Mouse (Mus musculus) cerebellum, adult 18-20 months (tissue): Measurements from ENCODE around the gene Tead1.
A peak's percentile ranks its signal among the peaks of the same experiment; 100 is the strongest.

Experiments used
- DNase-seq, 2 experiments: peaks; one replicate each; pipeline ENCODE4 v3.0.0; 2021

Gene Tead1

GRCm38 (mm10) chr7:112823621-112824020, 144.5 kb downstream of the Tead1 start:
- DNase-seq, result peak in 1 of 2 experiments; percentile 16

GRCm38 (mm10) chr7:112825339-112825781, 146.2 kb downstream of the Tead1 start:
- no peak for DNase-seq

GRCm38 (mm10) chr7:112826114-112826911, 147.2 kb downstream of the Tead1 start:
- DNase-seq, result peak in 1 of 2 experiments; percentile 24

GRCm38 (mm10) chr7:112828016-112828695, 149.0 kb downstream of the Tead1 start:
- DNase-seq, result no peak

- no peak for DNase-seq
Measured at GRCm38 (mm10) chr7:112828696-112829022, 149.5 kb downstream of the Tead1 start.

GRCm38 (mm10) chr7:112830946-112831345, 151.8 kb downstream of the Tead1 start:
- DNase-seq, result no peak

- no peak for DNase-seq
Measured at GRCm38 (mm10) chr7:112831446-112831845, 152.3 kb downstream of the Tead1 start.

- no peak for DNase-seq
Measured at GRCm38 (mm10) chr7:112833132-112833531, 154.0 kb downstream of the Tead1 start.

- no peak for DNase-seq
Measured at GRCm38 (mm10) chr7:112836076-112836475, 157.0 kb downstream of the Tead1 start.

GRCm38 (mm10) chr7:112838131-112838530, 159.0 kb downstream of the Tead1 start:
- DNase-seq, result no peak

GRCm38 (mm10) chr7:112840351-112840750, 161.2 kb downstream of the Tead1 start:
- DNase-seq, result no peak

- DNase-seq, result no peak
Measured at GRCm38 (mm10) chr7:112840890-112841289, 161.8 kb downstream of the Tead1 start.

GRCm38 (mm10) chr7:112841484-112841883, 162.4 kb downstream of the Tead1 start:
- no peak for DNase-seq

GRCm38 (mm10) chr7:112841886-112842285, 162.8 kb downstream of the Tead1 start:
- no peak for DNase-seq

- DNase-seq, result no peak
Measured at GRCm38 (mm10) chr7:112851281-112851744, 172.2 kb downstream of the Tead1 start.

GRCm38 (mm10) chr7:112852149-112852839, 173.2 kb downstream of the Tead1 start:
- DNase-seq, result no peak

GRCm38 (mm10) chr7:112853857-112854256, 174.7 kb downstream of the Tead1 start:
- no peak for DNase-seq

- DNase-seq, result no peak
Measured at GRCm38 (mm10) chr7:112854516-112854915, 175.4 kb downstream of the Tead1 start.

GRCm38 (mm10) chr7:112855419-112855818, 176.3 kb downstream of the Tead1 start:
- no peak for DNase-seq

GRCm38 (mm10) chr7:112856121-112856571, 177.0 kb downstream of the Tead1 start:
- DNase-seq, result peak; percentile 92

- DNase-seq, result peak in 1 of 2 experiments; percentile 32
Measured at GRCm38 (mm10) chr7:112856583-112856982, 177.5 kb downstream of the Tead1 start.

GRCm38 (mm10) chr7:112859887-112860286, 180.8 kb downstream of the Tead1 start:
- DNase-seq, result no peak

- DNase-seq, result no peak
Measured at GRCm38 (mm10) chr7:112862086-112862485, 183.0 kb downstream of the Tead1 start.
